Mouse (Mus musculus): ENCODE data around the gene St6galnac3. TPM values are rescaled to one million over a fixed set of nuclear protein-coding genes. Genes with fewer than 3 reads are reported as not detected.

Gene St6galnac3
- total RNA-seq, 4 experiments from 2014 or later, result 0.92 to 2.0 (median 1.1) TPM

- DNase-seq (ENCODE audit: low spot score in 2 of 2), result no peak
These were observed 33.4 kb downstream of the St6galnac3 start for GRCm38 (mm10) chr3:153691537-153691936.

DNA sequence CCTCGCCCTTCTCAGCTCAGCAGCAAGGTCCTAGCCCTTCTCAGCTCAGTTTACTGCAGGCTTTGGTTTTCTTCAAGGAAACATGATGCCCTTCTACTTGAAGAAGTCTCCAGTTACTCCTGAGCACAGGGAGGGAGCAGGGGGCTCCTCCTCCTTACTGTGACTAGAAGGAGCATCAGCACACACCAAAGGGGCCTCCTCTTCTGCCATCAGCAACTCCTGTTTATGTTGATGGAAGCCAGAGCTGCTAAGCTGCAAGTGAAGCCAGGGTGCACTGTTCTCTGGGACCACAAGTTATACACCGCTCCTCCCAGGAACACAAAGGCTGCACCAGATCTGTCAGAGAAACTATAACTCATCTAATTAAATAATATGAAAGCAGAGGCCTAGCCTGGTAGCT is 34.4 kb downstream of the St6galnac3 start:
- DNase-seq (ENCODE audit: low spot score in 2 of 2), result no peak

- DNase-seq (ENCODE audit: low spot score in 2 of 2), result no peak
These were observed 35.1 kb downstream of the St6galnac3 start for GRCm38 (mm10) chr3:153689793-153690291.

DNA sequence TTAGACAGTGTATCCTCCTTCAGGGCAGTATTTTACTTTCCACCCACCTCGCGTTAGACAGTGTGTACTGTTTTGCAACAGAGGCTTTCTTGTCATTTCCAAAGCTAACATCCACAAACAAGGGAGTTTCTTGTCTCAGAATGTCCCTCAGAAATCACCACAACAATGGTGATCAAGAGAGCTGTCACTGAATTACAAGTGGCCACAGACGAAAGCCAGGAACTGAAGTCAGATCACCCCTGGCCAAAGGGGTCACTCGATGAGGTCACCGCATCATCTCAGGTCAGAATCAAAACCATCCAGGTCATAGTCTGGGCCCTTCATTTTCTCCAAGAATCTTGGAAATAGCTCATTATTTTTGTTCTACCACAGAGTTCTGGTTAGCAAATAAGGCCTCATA is 37.1 kb downstream of the St6galnac3 start:
- DNase-seq (ENCODE audit: low spot score in 2 of 2), result no peak

- DNase-seq (ENCODE audit: low spot score in 2 of 2), result no peak
These were observed 40.1 kb downstream of the St6galnac3 start for GRCm38 (mm10) chr3:153684909-153685308.

DNA sequence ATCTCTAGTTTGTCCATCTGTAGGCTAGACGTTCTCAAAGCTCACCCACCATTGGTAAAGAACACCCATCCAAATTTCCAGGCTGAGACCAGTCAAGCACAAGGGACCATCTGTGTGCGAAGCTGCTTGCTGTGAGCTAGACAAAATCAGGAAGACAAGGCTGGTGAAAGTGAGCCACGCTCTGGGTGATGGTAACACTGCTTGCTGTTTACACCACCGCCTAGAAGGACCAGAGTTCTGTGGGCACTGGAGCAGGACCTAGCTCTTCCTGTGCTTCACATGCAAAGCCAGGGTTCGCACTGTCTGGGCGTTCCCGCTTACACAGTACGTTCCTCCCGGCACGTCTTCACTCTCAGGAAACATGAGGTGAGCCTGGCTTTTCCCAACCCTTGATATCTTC is 42.7 kb downstream of the St6galnac3 start:
- DNase-seq (ENCODE audit: low spot score in 2 of 2), result no peak

GRCm38 (mm10) chr3:153681720-153682119 is 43.3 kb downstream of the St6galnac3 start:
- DNase-seq (ENCODE audit: low spot score in 2 of 2), result no peak

GRCm38 (mm10) chr3:153675832-153676231 is 49.1 kb downstream of the St6galnac3 start:
- no peak for DNase-seq (ENCODE audit: low spot score in 2 of 2)

DNA sequence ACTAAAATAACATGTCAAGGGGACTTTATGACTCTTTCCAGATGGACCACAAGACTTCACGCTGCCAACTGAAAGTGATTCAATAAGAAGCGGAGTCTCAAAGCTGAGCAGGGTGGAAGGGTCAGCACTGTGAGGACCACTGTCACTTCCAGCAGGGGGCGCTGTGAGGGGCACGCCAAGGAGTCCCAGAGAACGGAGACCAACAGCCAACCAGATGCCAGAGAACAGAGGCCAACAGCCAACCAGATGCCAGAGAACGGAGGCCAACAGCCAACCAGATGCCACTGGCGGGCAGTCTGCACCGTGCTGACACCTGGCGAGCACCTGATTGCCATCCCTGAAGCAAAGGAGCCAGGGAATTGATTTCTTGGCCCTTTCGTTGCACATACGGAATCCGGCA is 49.9 kb downstream of the St6galnac3 start:
- DNase-seq (ENCODE audit: low spot score in 2 of 2), result no peak

DNA sequence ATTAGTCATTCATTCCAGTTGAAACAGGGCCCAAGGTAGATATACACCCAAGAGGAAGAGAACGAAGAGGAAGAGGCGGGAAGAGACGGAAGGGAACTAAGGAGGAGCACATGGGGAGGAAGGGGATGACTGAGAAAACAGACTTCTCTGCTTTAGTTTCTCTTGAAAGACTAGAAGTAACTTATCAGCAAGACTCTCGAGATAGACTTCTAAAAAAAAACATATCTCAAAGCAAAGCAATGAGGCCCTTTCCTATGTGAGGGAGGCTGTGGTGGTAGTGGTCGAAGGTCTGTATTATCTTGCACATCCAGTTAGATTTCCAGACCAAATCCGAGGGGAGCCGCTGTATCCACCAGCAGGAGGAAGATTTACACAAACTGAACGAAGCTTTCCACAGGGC is 50.6 kb downstream of the St6galnac3 start:
- no peak for DNase-seq (ENCODE audit: low spot score in 2 of 2)

DNA sequence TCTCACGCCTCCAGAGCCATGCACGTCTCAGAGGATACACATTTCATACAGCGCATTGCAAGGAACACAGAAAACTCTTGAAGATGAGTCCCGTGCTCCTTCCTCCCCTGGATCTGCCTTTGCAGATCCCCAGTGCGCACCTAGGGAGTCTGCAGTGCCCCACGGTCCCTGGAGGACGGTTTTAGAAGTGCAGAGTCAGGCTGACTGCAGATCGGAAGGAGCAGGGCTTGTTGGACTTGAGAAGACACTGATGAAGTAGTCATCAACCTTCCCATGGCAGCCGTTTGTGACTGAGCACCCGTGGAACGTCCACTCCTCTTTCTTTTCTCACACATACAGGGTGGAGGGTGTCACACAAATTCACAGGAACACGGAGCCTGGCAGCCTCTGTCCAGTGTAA is 51.5 kb downstream of the St6galnac3 start:
- DNase-seq (ENCODE audit: low spot score in 2 of 2), result no peak

DNA sequence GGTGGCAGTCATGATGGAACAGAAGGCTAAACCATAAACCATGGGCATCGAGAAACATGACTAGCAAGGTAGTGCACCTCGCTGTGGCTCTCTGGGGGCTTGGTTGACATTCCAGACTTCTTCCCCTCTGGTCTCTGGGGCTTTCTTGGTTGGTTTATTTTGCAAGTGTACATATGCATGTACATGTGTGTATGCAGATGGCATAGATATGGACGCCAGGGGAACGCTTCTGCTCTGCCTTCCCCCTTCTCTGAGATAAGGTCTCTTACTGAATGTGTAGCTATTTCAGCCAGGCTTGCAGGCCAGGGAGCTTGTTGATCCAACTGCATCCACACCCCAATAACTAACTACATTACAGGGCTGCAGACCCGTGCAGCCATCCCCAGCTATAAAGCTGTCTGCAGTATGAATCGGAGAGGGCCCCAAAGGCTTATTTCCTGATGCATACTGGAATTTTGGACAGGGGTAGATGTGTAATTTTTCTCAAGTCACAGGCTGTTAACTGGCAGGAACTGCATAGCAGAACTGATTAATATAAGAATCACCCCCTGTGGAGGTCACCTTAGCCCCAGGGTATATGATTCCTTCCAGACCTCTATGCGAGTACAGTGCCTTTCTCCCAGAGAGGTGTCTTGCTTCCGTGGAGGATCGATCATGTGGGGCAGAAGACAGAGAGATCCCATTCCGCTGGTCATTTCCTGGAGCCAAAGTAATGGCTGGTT is 53.9 kb downstream of the St6galnac3 start:
- no peak for DNase-seq (ENCODE audit: low spot score in 2 of 2)

- DNase-seq (ENCODE audit: low spot score in 2 of 2), result no peak
These were observed 55.1 kb downstream of the St6galnac3 start for GRCm38 (mm10) chr3:153669737-153670435.

- DNase-seq (ENCODE audit: low spot score in 2 of 2), result no peak
These were observed 55.6 kb downstream of the St6galnac3 start for GRCm38 (mm10) chr3:153669329-153669728.

DNA sequence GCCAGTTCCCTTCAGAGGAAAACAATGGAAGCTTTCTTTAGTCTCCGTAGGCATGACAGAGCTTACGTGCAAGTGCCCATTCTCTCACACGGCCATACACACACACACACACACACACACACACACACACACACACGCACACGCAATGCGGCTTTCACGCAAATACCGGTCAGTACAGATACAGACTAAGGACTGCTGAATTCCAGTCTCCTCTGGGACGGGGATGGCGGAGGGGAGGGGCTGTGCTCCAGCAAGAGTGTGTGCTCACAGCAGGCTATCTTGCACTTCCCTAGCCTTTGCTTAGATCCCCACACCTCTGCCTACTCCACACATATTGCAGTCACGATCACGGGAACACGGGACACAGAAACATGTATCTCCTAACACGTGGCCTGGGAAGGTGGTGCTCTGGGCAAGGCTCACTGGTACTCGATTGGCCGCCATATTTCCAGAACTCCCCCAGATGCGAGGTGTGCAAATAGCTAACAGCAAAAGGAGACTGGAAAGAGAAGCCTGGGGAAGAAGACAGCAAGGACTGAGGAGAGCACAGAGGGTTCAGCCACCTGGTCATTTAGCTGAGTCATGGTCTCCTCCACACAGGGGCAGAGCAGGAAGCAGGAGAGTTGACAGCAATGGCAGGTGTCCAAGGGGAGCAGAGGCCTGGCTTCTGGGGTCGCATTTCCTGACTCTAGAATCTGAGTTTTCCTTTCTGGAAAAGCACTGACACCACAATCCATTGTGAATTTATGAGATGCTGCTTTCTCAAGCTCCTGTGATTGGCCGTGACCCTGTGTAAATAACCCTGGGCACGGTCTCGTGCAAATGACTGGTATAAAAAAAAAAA is 56.3 kb downstream of the St6galnac3 start:
- DNase-seq (ENCODE audit: low spot score in 2 of 2), result no peak

DNA sequence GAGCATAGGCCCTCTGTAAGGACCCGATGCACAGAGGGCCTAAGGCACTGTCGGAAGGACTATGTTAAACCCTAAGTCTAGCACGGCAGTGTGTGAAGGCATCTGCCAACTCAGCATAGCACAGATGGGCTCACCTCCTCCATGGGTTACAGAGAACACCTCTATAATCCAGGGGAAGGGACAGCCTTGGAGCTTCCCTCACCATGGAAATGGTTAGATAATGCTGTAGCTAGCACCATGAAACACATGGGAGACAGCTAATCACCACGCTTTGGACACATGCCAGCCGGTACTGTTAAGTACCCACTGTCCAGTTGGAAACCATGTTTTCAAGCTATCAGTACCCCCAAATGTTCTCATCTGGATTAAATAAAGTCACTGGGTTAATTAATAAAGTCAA is 60.3 kb downstream of the St6galnac3 start:
- no peak for DNase-seq (ENCODE audit: low spot score in 2 of 2)

- no peak for DNase-seq (ENCODE audit: low spot score in 2 of 2)
These were observed 61.0 kb downstream of the St6galnac3 start for GRCm38 (mm10) chr3:153663841-153664427.

GRCm38 (mm10) chr3:153662796-153663195 is 62.2 kb downstream of the St6galnac3 start:
- DNase-seq (ENCODE audit: low spot score in 2 of 2), result no peak

DNA sequence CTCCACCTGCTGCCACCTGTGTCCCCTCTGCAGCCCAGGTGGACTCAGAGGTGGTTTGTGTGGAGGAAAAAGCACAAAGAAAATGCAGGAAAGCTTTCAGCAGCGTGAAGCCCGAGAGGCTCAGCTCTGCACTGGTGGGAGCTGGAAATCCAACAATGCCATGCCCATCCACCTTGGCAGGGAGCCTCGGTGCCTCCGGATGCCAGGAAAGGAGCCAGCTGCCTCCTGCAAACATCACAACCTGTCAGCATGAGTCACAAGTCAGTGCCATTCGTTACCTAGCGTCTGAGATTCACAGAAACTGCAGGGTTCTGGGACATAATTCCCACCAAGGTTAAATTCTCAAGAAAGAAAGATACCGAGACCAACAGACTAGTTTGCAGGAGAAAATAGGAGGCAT is 63.0 kb downstream of the St6galnac3 start:
- DNase-seq (ENCODE audit: low spot score in 2 of 2), result no peak

- no peak for DNase-seq (ENCODE audit: low spot score in 2 of 2)
These were observed 65.3 kb downstream of the St6galnac3 start for GRCm38 (mm10) chr3:153659575-153660168.

Data from gastrocnemius, adult 8-10 months (tissue).